Mouse (Mus musculus) brain, adult 2 months (tissue): Measurements from ENCODE around the gene Nfib.
"Not testable (repeated sequence)": the region's sequence is repeated elsewhere in the genome, so short reads cannot be mapped to it uniquely, and the experiment has no call there.

ENCODE experiments used
- DNase-seq: peaks from one replicate; pipeline ENCODE4 v3.0.0; 2011; ENCODE audit warnings: low read depth, low spot score

Nfib gene

DNA sequence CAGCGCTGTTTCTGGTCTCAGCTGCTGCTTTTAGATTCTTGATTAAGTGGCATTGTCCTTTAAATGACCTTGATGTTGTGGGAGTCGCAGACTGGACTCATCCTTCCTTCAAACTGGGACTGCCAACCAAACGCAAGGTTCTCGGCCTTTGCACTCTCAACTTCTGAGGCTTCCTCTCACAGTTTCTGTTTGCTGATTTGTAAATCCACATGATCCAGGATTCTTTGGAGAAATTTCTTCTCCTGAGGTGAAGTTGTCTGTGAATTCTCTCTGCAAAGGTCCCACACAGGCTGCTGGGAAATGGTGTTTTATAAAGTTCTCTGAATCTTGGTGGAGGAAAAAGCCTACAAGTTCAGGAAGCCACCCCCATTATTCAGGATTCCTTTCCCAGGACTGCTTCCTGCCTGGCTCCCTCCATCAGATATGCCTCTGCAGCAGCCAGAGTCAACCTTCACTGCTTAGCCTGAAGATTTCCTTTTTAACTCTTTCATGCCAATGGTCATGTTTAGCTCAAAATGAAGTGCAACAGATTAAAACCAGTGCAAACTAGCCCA lies 439.4 kb downstream of the Nfib start:
- DNase-seq = no peak

DNA sequence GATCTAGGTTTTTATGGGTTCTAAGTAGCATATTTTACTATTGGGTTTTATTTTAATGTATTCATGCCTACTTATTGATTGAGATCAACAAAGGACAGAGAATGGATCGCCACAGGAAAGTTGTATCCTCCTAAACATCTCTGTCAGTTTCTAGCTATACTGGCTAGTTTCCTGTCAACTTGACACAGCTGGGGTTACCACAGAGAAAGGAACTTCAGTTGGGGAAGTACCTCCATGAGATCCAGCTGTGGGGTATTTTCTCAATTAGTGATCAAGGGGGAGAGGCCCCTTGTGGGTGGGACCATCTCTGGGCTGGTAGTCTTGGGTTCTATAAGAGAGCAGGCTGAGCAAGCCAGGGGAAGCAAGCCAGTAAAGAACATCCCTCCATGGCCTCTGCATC lies 447.0 kb downstream of the Nfib start:
- DNase-seq = not testable (repeated sequence)

DNA sequence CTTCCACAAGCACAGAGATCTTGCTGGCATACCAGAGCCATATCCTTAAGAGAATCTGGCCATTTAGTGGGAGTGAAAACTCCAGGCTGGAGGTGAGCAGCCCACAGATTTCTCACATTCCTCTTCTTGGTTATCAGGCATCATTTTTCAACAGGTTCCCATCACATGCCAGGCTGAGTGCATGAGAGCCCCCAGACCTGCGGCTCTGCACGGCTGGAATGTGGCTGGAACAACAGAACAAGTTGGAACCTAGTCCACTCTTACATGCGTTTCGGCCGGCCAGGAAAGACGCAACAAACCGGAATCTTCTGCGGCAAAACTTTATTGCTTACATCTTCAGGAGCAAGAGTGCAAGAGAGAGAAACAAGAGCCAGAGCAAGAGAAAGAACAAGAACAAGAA lies 453.5 kb downstream of the Nfib start:
- DNase-seq = no peak

DNA sequence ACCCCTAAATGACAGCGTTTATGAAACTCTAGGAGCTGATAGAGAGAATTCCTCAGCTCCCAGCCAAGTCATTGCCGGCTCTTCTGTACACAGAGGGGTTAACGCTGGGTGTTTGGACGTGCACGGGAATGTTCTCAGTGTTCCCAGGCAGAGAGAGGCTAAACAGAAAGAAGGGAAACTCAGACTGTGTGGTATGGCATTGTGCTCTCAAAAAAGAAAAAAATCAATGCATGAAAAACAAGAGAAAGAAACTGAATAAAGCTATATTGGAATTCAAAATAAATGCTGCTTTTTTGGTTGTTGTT lies 455.2 kb downstream of the Nfib start:
- DNase-seq = no peak

DNA sequence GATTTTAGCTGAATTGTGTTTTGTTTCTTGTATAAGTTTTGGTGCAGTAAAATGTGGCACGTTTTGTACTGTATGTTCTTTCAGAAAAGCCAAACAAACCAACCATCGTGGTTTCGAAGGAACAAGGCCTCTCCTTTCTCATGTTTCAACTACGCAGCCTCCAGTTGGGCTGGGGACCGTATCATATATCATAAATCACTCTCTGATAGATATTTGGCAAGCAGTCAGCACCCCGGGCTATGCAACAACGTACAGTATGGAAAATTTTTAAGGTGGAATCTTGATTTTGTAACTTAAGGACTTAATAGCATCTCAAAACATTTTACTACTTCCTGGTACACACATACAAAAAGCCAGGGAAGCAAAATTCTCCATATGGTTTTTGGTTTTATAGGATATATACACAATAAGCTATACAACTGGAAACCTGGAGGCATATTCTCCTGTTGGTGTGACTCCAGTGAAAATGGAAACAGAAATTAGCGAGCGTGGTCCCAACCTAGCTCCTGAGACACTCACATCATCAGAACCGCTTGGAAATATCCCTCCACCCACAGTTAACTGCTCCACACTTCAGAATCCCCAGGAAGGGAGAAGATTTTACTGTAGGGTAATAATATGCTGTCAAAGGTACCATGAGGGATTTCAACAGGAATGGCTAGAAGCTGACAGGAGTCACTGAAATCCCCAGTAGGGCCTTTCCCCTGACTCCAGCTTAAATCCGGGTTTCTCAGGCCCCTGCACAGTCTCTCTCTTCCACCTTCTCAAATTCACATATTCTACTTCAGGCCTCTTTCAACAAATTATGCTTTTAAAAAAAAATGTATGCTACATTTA lies 455.8 kb downstream of the Nfib start:
- DNase-seq = no peak

DNA sequence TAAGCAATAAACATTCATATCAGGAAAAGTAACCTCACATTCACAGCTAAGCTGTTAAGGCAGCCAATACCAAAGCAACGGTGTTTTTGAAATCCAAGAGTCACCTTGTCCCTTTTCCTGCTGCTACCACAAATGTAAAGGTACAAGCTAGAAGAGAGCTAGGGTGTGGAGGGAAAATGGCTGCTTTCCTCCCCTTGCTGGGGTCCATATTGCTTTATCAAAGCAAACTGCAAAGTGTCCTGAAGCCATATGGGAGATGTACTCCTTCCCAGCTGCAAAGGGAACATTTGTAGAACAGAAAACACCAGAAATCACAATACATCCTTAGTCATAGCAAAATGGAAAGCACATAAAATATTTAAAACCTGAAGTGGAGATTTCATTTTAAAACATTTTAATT lies 456.6 kb downstream of the Nfib start:
- peak; percentile 10 for DNase-seq

DNA sequence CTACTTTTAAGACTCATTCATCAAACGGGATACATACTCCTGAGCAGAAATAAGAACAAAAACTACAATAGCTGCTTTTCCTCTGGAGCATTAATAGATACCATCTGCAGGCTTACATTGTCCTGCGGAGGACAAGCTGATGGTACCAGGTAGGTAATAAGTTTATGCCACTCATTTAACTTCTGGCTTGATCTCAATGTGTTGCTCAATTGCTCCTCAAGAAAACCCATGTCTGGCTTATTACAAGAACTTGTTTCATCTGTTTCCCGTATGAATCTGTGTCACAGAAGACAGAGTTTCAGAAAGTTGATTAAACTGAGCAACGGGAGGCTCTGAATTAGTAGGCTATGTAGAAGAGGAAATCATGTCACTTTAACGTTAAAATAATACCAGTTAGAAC lies 457.5 kb downstream of the Nfib start:
- DNase-seq = no peak

DNA sequence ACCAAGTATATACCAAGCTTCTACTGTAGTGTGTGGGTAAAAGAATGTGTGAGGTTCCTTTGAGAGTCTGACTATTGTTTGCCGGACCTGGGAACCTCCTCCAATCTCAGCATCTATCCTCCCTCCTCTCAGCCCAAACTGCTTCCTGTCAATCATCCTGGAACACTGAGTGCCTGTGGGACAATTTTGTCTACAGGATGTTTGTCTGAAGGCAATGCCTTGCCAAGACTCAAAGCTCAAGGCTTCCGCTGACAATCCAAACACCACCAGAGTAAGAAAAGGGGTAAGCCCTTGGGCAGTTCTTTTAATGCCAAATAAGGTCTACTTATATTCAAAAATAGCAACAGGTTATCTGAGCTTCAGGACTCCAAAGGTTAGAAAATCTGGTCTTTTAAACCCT lies 459.3 kb downstream of the Nfib start:
- no peak for DNase-seq
